Mouse (Mus musculus) MEL (cell line): ENCODE results near the gene Ppp4c.

Source experiments
- CTCF ChIP-seq, 3 experiments: IDR thresholded peaks in 2 of 3; conservative IDR thresholded peaks in 1 of 3; 2 replicates each; pipeline ENCODE4 v1.5.1; 2011 to 2012; ENCODE audit warnings: low read length in 3 of 3, low read depth in 2 of 3, mild to moderate bottlenecking in 2 of 3, improper control_type of control experiment in 1 of 3, inconsistent platforms in 1 of 3, mixed read lengths in 1 of 3, moderate library complexity in 1 of 3; ENCODE audit not compliant: control insufficient read depth in 1 of 3, insufficient read depth in 1 of 3, poor library complexity in 1 of 3, severe bottlenecking in 1 of 3
- EP300 ChIP-seq, 2 experiments: IDR thresholded peaks; 2 replicates each; pipeline ENCODE4 v1.6.1; 2011; ENCODE audit warnings: improper control_type of control experiment in 2 of 2, low read length in 2 of 2, low read depth in 1 of 2, mild to moderate bottlenecking in 1 of 2
- GATA1 ChIP-seq: IDR thresholded peaks from 2 replicates; pipeline ENCODE4 v1.6.1; 2011; ENCODE audit warnings: low read depth, low read length, improper control_type of control experiment
- MAFK ChIP-seq: IDR thresholded peaks from 2 replicates; pipeline ENCODE4 v1.6.1; 2011; ENCODE audit warnings: low read depth, mild to moderate bottlenecking, low read length, improper control_type of control experiment, borderline replicate concordance
- MAX ChIP-seq: IDR thresholded peaks from 2 replicates; pipeline ENCODE4 v1.6.1; 2011; ENCODE audit warnings: low read length, improper control_type of control experiment
- MXI1 ChIP-seq: IDR thresholded peaks from 2 replicates; pipeline ENCODE4 v1.6.1; 2011; ENCODE audit warnings: mild to moderate bottlenecking, low read depth, low read length, improper control_type of control experiment
- MYB ChIP-seq: IDR thresholded peaks from 2 replicates; pipeline ENCODE4 v1.6.1; 2011; ENCODE audit warnings: mild to moderate bottlenecking, low read depth, low read length, improper control_type of control experiment
- POLR2A ChIP-seq, 2 experiments: IDR thresholded peaks; 2 replicates each; pipeline ENCODE4 v1.6.1; 2011 to 2012; ENCODE audit warnings: low read length in 2 of 2, mild to moderate bottlenecking in 2 of 2, control low read depth in 1 of 2, improper control_type of control experiment in 1 of 2, low read depth in 1 of 2, moderate library complexity in 1 of 2; ENCODE audit not compliant: control insufficient read depth in 1 of 2, insufficient read depth in 1 of 2, poor library complexity in 1 of 2
- POLR2AphosphoS2 ChIP-seq: IDR thresholded peaks from 2 replicates; pipeline ENCODE4 v1.6.1; 2011; ENCODE audit warnings: low read length, improper control_type of control experiment

GRCm38 (mm10) chr7:126801057-126801422, 8.7 kb upstream of the Ppp4c start:
- TF ChIP-seq MXI1 = peak; percentile 68
- peak; percentile 57 to 62 for TF ChIP-seq EP300 (IDR thresholded peaks at IDR 0.05; ENCODE audit: low read depth in 1 of 2, low read length in 2 of 2)
- TF ChIP-seq MAFK = no peak
- TF ChIP-seq CTCF (IDR thresholded peaks at IDR 0.05 in 2 of 3, conservative IDR thresholded peaks at IDR 0.05 in 1 of 3; ENCODE audit: control insufficient read depth in 1 of 3, insufficient read depth in 1 of 3, low read depth in 2 of 3, low read length in 3 of 3, poor library complexity in 1 of 3, severe bottlenecking in 1 of 3) = no peak
- no peak for TF ChIP-seq POLR2AphosphoS2
- peak in 1 of 2 experiments; percentile 43; a peak in 1 of 4 replicates for TF ChIP-seq POLR2A (IDR thresholded peaks at IDR 0.05; ENCODE audit: control insufficient read depth in 1 of 2, insufficient read depth in 1 of 2, low read depth in 1 of 2, low read length in 2 of 2, poor library complexity in 1 of 2)
- TF ChIP-seq MAX = peak; percentile 68; the same call in 1 of the 2 replicates
- no peak for TF ChIP-seq GATA1
- TF ChIP-seq MYB = no peak
